Comparison of ENCODE assay signal across 19 mouse cellular contexts in genomic region chr3:51939054-51939453, GRCm38 (mm10).
"Had no signal": no experiment of that assay in that cellular context is flagged by ENCODE, and none has a peak within 500 bp of the region (broad histone marks: within the 10 kb centered on the region; RNA-seq: fewer than 3 reads in every experiment).

No protein-coding gene starts in this region.

- H3K36me3 ChIP-seq: liver, embryonic 13.5 days; neural tube, embryonic 13.5 days had no signal

- H3K9ac ChIP-seq: liver, embryonic 13.5 days; neural tube, embryonic 13.5 days had no signal

- H3K9me3 ChIP-seq: liver, embryonic 13.5 days; megakaryocyte, embryonic 14.5 days; neural tube, embryonic 13.5 days had no signal

- H3K4me2 ChIP-seq: liver, embryonic 13.5 days; midbrain, embryonic 11.5 days; neural tube, embryonic 13.5 days had no signal

- H3K27ac ChIP-seq: kidney, postnatal 0 days; layer of hippocampus, adult 2 months; liver, embryonic 13.5 days; neural tube, embryonic 13.5 days had no signal

- H3K4me3 ChIP-seq: layer of hippocampus, adult 2 months; liver, embryonic 13.5 days; megakaryocyte, embryonic 14.5 days; myocyte; neural tube, embryonic 13.5 days had no signal

- DNase-seq: kidney, adult 2 months; kidney, postnatal 25 days; layer of hippocampus, adult 9-11 months; liver, embryonic 13.5 days; lung, adult 2 months; lung, postnatal 14 days; lung, postnatal 4 days; midbrain, embryonic 14.5 days; retina, postnatal 1 day; right cerebral cortex, postnatal 25 days; spleen, adult 18-20 months; thymus, adult 18-20 months; thymus, postnatal 25 days had no signal

- H3K27me3 ChIP-seq: liver, embryonic 13.5 days; megakaryocyte, embryonic 14.5 days; neural tube, embryonic 13.5 days had no signal
